Mouse (Mus musculus) duodenum, adult 2 months (tissue): ENCODE measurements around the gene Chrna1. TPM values are rescaled to one million over a fixed set of nuclear protein-coding genes. Genes with fewer than 3 reads are reported as not detected.

ENCODE experiments used
- polyA plus RNA-seq: library from polyadenylated mRNA; depleted of rRNA; stranded (reverse); fragments of >200 nt; gene quantifications from 2 replicates; pipeline ENCODE4 v1.2.3, GENCODE M21; 2012; ENCODE audit warnings: low replicate concordance; rRNA removed

Chrna1 gene
- not detected in 2 replicates for polyA plus RNA-seq

DNA sequence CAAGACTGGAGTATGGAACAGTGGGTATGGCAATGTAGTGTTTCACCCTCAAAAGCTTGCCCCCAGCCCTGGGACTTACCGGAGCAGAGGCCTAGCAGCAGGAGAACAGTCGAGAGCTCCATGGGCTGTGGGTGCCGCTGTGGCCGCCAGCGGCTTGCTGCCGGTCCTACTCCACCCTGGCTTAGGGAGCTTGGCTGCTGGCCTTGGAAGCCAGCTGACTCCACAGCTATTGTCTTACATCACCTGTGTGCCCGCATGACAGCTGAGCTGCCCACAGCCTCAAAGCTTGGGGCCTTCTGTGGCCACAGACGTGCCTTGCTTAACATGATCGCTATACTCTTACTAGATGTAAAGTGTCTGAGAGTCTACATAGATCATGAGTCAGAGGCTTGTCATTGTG, at the start of gene Chrna1:
Chrna1 (minus strand) TSS at position 173 of the 400 bp plus-strand sequence.

DNA sequence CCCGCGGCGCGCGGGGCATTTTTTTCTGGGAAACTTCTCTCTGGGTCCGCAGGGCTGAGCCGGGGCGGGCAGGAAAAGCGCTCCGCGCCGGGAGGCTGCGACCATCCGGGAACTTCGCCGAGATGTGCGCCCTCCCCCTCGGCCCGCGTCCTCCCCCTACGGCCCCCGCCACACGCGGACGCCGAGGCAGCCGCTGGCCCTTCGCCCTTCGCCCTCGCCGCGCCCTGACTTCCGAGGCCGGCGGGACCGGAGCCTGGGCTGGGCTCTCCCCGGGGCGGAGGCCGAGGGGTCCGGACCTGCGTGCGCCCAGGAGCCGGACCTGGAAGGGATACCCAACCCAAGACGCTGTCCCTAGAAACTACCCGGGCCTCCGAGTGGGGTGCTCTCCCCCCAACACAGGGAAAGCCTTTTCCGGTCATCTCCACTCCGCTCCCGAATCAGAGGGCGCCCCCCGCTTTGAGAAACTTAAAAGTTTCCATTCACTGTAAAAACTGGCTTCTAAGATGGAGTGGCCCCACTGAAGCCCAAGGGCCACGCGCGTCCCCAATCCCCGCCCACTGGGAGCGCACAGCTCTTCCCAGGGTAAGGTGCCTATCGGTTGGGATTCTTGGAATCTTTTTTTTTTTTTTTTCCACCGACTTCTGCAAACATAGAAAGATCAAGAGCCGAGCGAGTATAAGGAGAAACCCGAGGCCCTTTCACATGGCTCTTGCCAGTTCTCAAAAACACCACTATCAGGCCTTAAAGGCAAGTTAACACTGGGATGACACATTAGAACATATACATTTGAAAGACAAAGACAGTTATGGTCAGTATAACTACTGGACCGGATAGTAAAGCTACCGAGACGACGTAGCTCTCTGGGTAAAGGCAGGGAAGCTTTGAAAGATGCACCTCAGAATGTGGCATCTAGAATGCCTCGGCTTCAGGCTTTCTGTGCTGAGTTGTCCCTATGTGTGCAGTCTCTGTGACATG, 50.5 kb downstream of the Chrna1 start, which contains the start of gene Wipf1:
Wipf1 (minus strand) TSS at position 379 of the 975 bp plus-strand sequence.

Other genes with a start within 250 kb of the Chrna1 start
- 12.9 and 19.9 TPM in 2 replicates for gene Gpr155, start 193.8 kb downstream of the Chrna1 start, polyA plus RNA-seq
- 12.5 and 14.0 TPM in 2 replicates for gene Wipf1, start 50.6 kb downstream of the Chrna1 start, polyA plus RNA-seq
- 2.1 and 3.0 TPM in 2 replicates for gene Chn1, start 195.0 kb upstream of the Chrna1 start, polyA plus RNA-seq